Mouse (Mus musculus) liver, adult 2 months (tissue): Measurements from ENCODE around the gene Mc1r.

ENCODE experiments used
- CTCF ChIP-seq: fragments of 200-500 bp; IDR thresholded peaks from 2 replicates; pipeline ENCODE4 v1.5.1; 2011; ENCODE audit warnings: low read depth, low read length, control low read depth
- POLR2A ChIP-seq: fragments of 200-500 bp; IDR thresholded peaks from 2 replicates; pipeline ENCODE4 v1.6.1; 2011; ENCODE audit warnings: low read length, control low read depth; ENCODE audit not compliant: insufficient read depth; ENCODE audit errors: extremely low read depth

DNA sequence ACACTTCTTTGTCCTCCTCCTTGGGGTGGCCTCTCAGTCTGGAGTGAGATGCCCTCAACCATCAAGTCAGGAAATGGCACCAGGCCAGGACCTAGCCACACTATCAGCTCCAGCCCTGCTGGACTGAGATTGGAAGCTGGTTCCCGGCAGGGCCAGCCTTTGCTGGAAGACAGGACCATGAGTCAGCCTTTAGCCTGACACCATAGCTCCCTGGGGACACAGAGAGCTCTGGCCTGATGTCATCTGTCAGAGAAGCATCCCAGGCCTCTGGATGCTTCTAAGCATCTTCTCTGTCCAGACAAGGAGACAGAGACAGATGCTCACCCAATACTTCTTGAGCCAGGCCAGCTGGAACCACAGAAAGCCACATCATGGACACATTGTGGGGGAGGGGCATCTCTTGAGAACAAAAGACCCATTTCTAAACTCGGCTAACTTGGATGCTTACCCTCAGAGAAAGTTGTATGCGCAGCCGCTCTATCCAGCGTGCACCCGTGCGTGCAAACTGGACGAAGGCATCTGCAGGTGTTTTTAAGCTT is 3.2 kb downstream of the Mc1r start:
- TF ChIP-seq CTCF (no peak), POLR2A (no peak)
